Mouse (Mus musculus): Measurements from ENCODE around the gene Flt1. TPM values are rescaled to one million over a fixed set of nuclear protein-coding genes. Genes with fewer than 3 reads are reported as not detected.
A peak's percentile ranks its signal among the peaks of the same experiment; 100 is the strongest.
"Not testable (repeated sequence)": the region's sequence is repeated elsewhere in the genome, so short reads cannot be mapped to it uniquely, and the experiment has no call there.

Gene Flt1
- polyA plus RNA-seq, 1 experiment from 2014 or later, result 19.4 TPM

GRCm38 (mm10) chr5:147635883-147636282, 89.9 kb downstream of the Flt1 start:
- H3K4me2 ChIP-seq, result no peak overlapping the region
- H3K9ac ChIP-seq, result no peak overlapping the region
- 76% methylated on average over 8 of the region's 8 CpGs for WGBS
- H3K4me1 ChIP-seq, result peaks cover 22% of the 10 kb centered on the region
- no peaks in the 10 kb centered on the region for H3K9me3 ChIP-seq
- H3K27ac ChIP-seq (replicated peaks), result no peak overlapping the region
- H3K4me3 ChIP-seq, result no peak overlapping the region
- peaks cover 8% of the 10 kb centered on the region; the same call in 1 of the 2 replicates for H3K36me3 ChIP-seq
- ATAC-seq (ENCODE audit: extremely low read depth, insufficient number of reproducible peaks, low FRiP score, low TSS enrichment), result no peak
- no peaks in the 10 kb centered on the region for H3K27me3 ChIP-seq (replicated peaks)

GRCm38 (mm10) chr5:147634016-147634415, 91.8 kb downstream of the Flt1 start:
- WGBS, result 44% methylated on average over 11 of the region's 11 CpGs
- ATAC-seq (ENCODE audit: extremely low read depth, insufficient number of reproducible peaks, low FRiP score, low TSS enrichment), result no peak

GRCm38 (mm10) chr5:147632716-147633115, 93.1 kb downstream of the Flt1 start:
- WGBS, result 41% methylated on average over 4 of the region's 4 CpGs
- H3K27ac ChIP-seq (replicated peaks), result no peak overlapping the region; the same call in 1 of the 2 replicates

More at GRCm38 (mm10) chr5:147634016-147634415, 91.8 kb downstream of the Flt1 start:
- Histone ChIP-seq H3K36me3 (peaks cover 8% of the 10 kb centered on the region; the same call in 1 of the 2 replicates), H3K4me1 (peaks cover 29% of the 10 kb centered on the region), H3K4me2 (no peak overlapping the region), H3K9me3 (no peaks in the 10 kb centered on the region), H3K4me3 (no peak overlapping the region), H3K27ac (replicated peaks) (no peak overlapping the region), H3K27me3 (replicated peaks) (no peaks in the 10 kb centered on the region), H3K9ac (no peak overlapping the region)

GRCm38 (mm10) chr5:147630426-147631290, 95.2 kb downstream of the Flt1 start:
- Histone ChIP-seq H3K4me2 (no peak overlapping the region), H3K4me3 (no peak overlapping the region), H3K9ac (no peak overlapping the region), H3K27me3 (replicated peaks) (no peaks in the 10 kb centered on the region), H3K27ac (replicated peaks) (peak overlapping the region; percentile 46), H3K9me3 (no peaks in the 10 kb centered on the region), H3K36me3 (peaks cover 26% of the 10 kb centered on the region), H3K4me1 (peaks cover 23% of the 10 kb centered on the region)
- WGBS, result 58% methylated on average over 17 of the region's 17 CpGs
- ATAC-seq (ENCODE audit: extremely low read depth, insufficient number of reproducible peaks, low FRiP score, low TSS enrichment), result no peak

More at GRCm38 (mm10) chr5:147632716-147633115, 93.1 kb downstream of the Flt1 start:
- H3K9me3 ChIP-seq, result no peaks in the 10 kb centered on the region
- no peak overlapping the region for H3K9ac ChIP-seq
- H3K4me3 ChIP-seq, result no peak overlapping the region
- H3K36me3 ChIP-seq, result peaks cover 11% of the 10 kb centered on the region
- H3K27me3 ChIP-seq (replicated peaks), result no peaks in the 10 kb centered on the region
- no peak for ATAC-seq (ENCODE audit: extremely low read depth, insufficient number of reproducible peaks, low FRiP score, low TSS enrichment)
- no peak overlapping the region for H3K4me2 ChIP-seq
- H3K4me1 ChIP-seq, result peaks cover 28% of the 10 kb centered on the region

- no peak for ATAC-seq (ENCODE audit: extremely low read depth, insufficient number of reproducible peaks, low FRiP score, low TSS enrichment)
- no peak overlapping the region for H3K27ac ChIP-seq (replicated peaks)
- no peak overlapping the region for H3K4me3 ChIP-seq
- no peaks in the 10 kb centered on the region for H3K27me3 ChIP-seq (replicated peaks)
- peaks cover 11% of the 10 kb centered on the region; the same call in 1 of the 2 replicates for H3K9me3 ChIP-seq
- H3K36me3 ChIP-seq, result peaks cover 35% of the 10 kb centered on the region
- H3K4me1 ChIP-seq, result peaks cover 25% of the 10 kb centered on the region
- H3K4me2 ChIP-seq, result no peak overlapping the region
- no peak overlapping the region for H3K9ac ChIP-seq
- 47% methylated on average over 2 of the region's 2 CpGs for WGBS
Observed at GRCm38 (mm10) chr5:147626944-147627343, 98.9 kb downstream of the Flt1 start.

- Histone ChIP-seq H3K9ac (peak overlapping the region; percentile 62; the same call in 1 of the 2 replicates), H3K27me3 (replicated peaks) (no peaks in the 10 kb centered on the region), H3K9me3 (peaks cover 12% of the 10 kb centered on the region; the same call in 1 of the 2 replicates), H3K4me2 (peak overlapping the region; percentile 62), H3K36me3 (peaks cover 35% of the 10 kb centered on the region), H3K4me3 (peak overlapping the region; percentile 43), H3K4me1 (peaks cover 27% of the 10 kb centered on the region), H3K27ac (replicated peaks) (peak overlapping the region; percentile 34; the same call in 1 of the 2 replicates)
- no peak for ATAC-seq (ENCODE audit: extremely low read depth, insufficient number of reproducible peaks, low FRiP score, low TSS enrichment)
- 18% methylated on average over 10 of the region's 10 CpGs for WGBS
Observed at GRCm38 (mm10) chr5:147623747-147624146, 102.1 kb downstream of the Flt1 start.

- 4% methylated on average over 2 of the region's 2 CpGs for WGBS
- peak overlapping the region; percentile 33 for H3K9ac ChIP-seq
- peak overlapping the region; percentile 66 for H3K27ac ChIP-seq (replicated peaks)
- H3K9me3 ChIP-seq, result peaks cover 12% of the 10 kb centered on the region; the same call in 1 of the 2 replicates
- H3K4me1 ChIP-seq, result peaks cover 30% of the 10 kb centered on the region
- ATAC-seq (ENCODE audit: extremely low read depth, insufficient number of reproducible peaks, low FRiP score, low TSS enrichment), result no peak
- peak overlapping the region; percentile 47 for H3K4me2 ChIP-seq
- H3K27me3 ChIP-seq (replicated peaks), result no peaks in the 10 kb centered on the region
- H3K4me3 ChIP-seq, result peak overlapping the region; percentile 22
- H3K36me3 ChIP-seq, result peaks cover 16% of the 10 kb centered on the region; the same call in 1 of the 2 replicates
Observed at GRCm38 (mm10) chr5:147620178-147620577, 105.6 kb downstream of the Flt1 start.

- 73% methylated on average over 10 of the region's 10 CpGs for WGBS
- ATAC-seq (ENCODE audit: extremely low read depth, insufficient number of reproducible peaks, low FRiP score, low TSS enrichment), result no peak
- Histone ChIP-seq H3K4me2 (no peak overlapping the region), H3K4me1 (peaks cover 24% of the 10 kb centered on the region), H3K27me3 (replicated peaks) (no peaks in the 10 kb centered on the region), H3K9me3 (peaks cover 6% of the 10 kb centered on the region; the same call in 1 of the 2 replicates), H3K27ac (replicated peaks) (no peak overlapping the region), H3K9ac (no peak overlapping the region), H3K36me3 (peaks cover 10% of the 10 kb centered on the region; the same call in 1 of the 2 replicates), H3K4me3 (no peak overlapping the region)
Observed at GRCm38 (mm10) chr5:147618243-147618642, 107.6 kb downstream of the Flt1 start.

GRCm38 (mm10) chr5:147616450-147616849, 109.4 kb downstream of the Flt1 start:
- no peak for ATAC-seq (ENCODE audit: extremely low read depth, insufficient number of reproducible peaks, low FRiP score, low TSS enrichment)
- 67% methylated on average over 3 of the region's 3 CpGs for WGBS
- peaks cover 29% of the 10 kb centered on the region for H3K4me1 ChIP-seq
- H3K9me3 ChIP-seq, result no peaks in the 10 kb centered on the region
- no peak overlapping the region for H3K9ac ChIP-seq
- H3K4me2 ChIP-seq, result no peak overlapping the region
- H3K27ac ChIP-seq (replicated peaks), result no peak overlapping the region
- no peaks in the 10 kb centered on the region for H3K36me3 ChIP-seq
- no peaks in the 10 kb centered on the region for H3K27me3 ChIP-seq (replicated peaks)
- no peak overlapping the region for H3K4me3 ChIP-seq

- Histone ChIP-seq H3K4me3 (no peak overlapping the region), H3K27ac (replicated peaks) (no peak overlapping the region), H3K4me2 (no peak overlapping the region), H3K9me3 (no peaks in the 10 kb centered on the region), H3K36me3 (no peaks in the 10 kb centered on the region), H3K27me3 (replicated peaks) (no peaks in the 10 kb centered on the region), H3K9ac (no peak overlapping the region), H3K4me1 (peaks cover 12% of the 10 kb centered on the region)
- no peak for ATAC-seq (ENCODE audit: extremely low read depth, insufficient number of reproducible peaks, low FRiP score, low TSS enrichment)
- WGBS, result 58% methylated on average over 6 of the region's 6 CpGs
Observed at GRCm38 (mm10) chr5:147614659-147615058, 111.2 kb downstream of the Flt1 start.

GRCm38 (mm10) chr5:147611348-147611747, 114.5 kb downstream of the Flt1 start:
- H3K4me1 ChIP-seq, result peaks cover 23% of the 10 kb centered on the region
- not testable (repeated sequence) for H3K27me3 ChIP-seq (replicated peaks); H3K36me3 ChIP-seq; H3K4me2 ChIP-seq; ATAC-seq (ENCODE audit: extremely low read depth, insufficient number of reproducible peaks, low FRiP score, low TSS enrichment); H3K9me3 ChIP-seq; H3K4me3 ChIP-seq; H3K27ac ChIP-seq (replicated peaks); H3K9ac ChIP-seq
- WGBS, result 86% methylated on average over 3 of the region's 3 CpGs

Measured in heart, embryonic 13.5 days (tissue).